Mouse (Mus musculus) kidney, embryonic 14.5 days (tissue): Measurements from ENCODE around the gene Iapp. TPM values are rescaled to one million over a fixed set of nuclear protein-coding genes. Genes with fewer than 3 reads are reported as not detected.
A peak's percentile ranks its signal among the peaks of the same experiment; 100 is the strongest.
"Not testable (repeated sequence)": the region's sequence is repeated elsewhere in the genome, so short reads cannot be mapped to it uniquely, and the experiment has no call there.

ENCODE experiments used
- ATAC-seq: fragments of 200-750 bp; cut with Nextera tagmentation; 2 replicates; pipeline ENCODE4 v1.8.0; 2017; ENCODE audit warnings: moderate number of reproducible peaks, mild to moderate bottlenecking, moderate TSS enrichment, moderate library complexity; ENCODE audit not compliant: low FRiP score, low TSS enrichment
- H3K27ac ChIP-seq: fragments of 300-500 bp; sonication (generic); 2 replicates; pipeline ENCODE4 v1.5.1; 2014; ENCODE audit warnings: low read depth, mild to moderate bottlenecking, low read length, moderate library complexity, mixed read lengths
- H3K27me3 ChIP-seq: fragments of 300-500 bp; sonication (generic); 2 replicates; pipeline ENCODE4 v1.6.1; 2014; ENCODE audit warnings: mild to moderate bottlenecking, low read length; ENCODE audit not compliant: control insufficient read depth, insufficient read depth
- H3K36me3 ChIP-seq: fragments of 300-500 bp; sonication (generic); 2 replicates; pipeline ENCODE4 v1.6.1; 2014; ENCODE audit warnings: low read length, mixed read lengths; ENCODE audit not compliant: control insufficient read depth, insufficient read depth
- H3K4me1 ChIP-seq: fragments of 300-500 bp; sonication (generic); 2 replicates; pipeline ENCODE4 v1.6.1; 2014; ENCODE audit warnings: low read length, mixed read lengths; ENCODE audit not compliant: control insufficient read depth, insufficient read depth
- H3K4me2 ChIP-seq: fragments of 300-500 bp; sonication (generic); replicated peaks from 2 replicates; pipeline ENCODE4 v1.6.1; 2014; ENCODE audit warnings: low read depth, mild to moderate bottlenecking, low read length
- H3K4me3 ChIP-seq: fragments of 300-500 bp; sonication (generic); 2 replicates; pipeline ENCODE4 v1.5.1; 2014; ENCODE audit warnings: mild to moderate bottlenecking, low read length
- H3K9ac ChIP-seq: fragments of 300-500 bp; sonication (generic); 2 replicates; pipeline ENCODE4 v1.6.1; 2014; ENCODE audit warnings: low read depth, mild to moderate bottlenecking, low read length, moderate library complexity
- H3K9me3 ChIP-seq: fragments of 300-500 bp; sonication (generic); 2 replicates; pipeline ENCODE4 v1.6.1; 2016; ENCODE audit warnings: low read length; ENCODE audit not compliant: control insufficient read depth
- WGBS: fragments of 180-500 bp; shearing (Covaris S2); extraction: QIAGEN DNeasy Blood & Tissue Kit; methylation state at CpG from one replicate; pipeline ENCODE4 v1.1.7; 2014; 5-methylcytosine and 5-hydroxymethylcytosine counted together
- polyA plus RNA-seq: library from polyadenylated mRNA; unstranded; fragments of >200 nt; fragmentation: Nextera tagmentation; extraction: Ambion mirVana; gene quantifications from 2 replicates; pipeline ENCODE4 v1.2.1, GENCODE M21; 2014

Iapp gene
- polyA plus RNA-seq, 1 experiment from 2014 or later, result not detected

GRCm38 (mm10) chr6:142329201-142329600, 31.0 kb downstream of the Iapp start:
- Histone ChIP-seq H3K27ac (no peak overlapping the region), H3K4me1 (no peaks in the 10 kb centered on the region), H3K4me2 (no peak overlapping the region), H3K9me3 (no peaks in the 10 kb centered on the region), H3K36me3 (no peaks in the 10 kb centered on the region), H3K9ac (no peak overlapping the region), H3K4me3 (no peak overlapping the region), H3K27me3 (no peaks in the 10 kb centered on the region)
- WGBS, result 83% methylated on average over 1 of the region's 1 CpGs
- no peak for ATAC-seq

- Histone ChIP-seq H3K4me1 (no peaks in the 10 kb centered on the region), H3K9ac (no peak overlapping the region), H3K36me3 (no peaks in the 10 kb centered on the region), H3K4me2 (no peak overlapping the region), H3K27ac (no peak overlapping the region), H3K9me3 (no peaks in the 10 kb centered on the region), H3K27me3 (no peaks in the 10 kb centered on the region), H3K4me3 (no peak overlapping the region)
- WGBS, result 86% methylated on average over 2 of the region's 2 CpGs
- no peak for ATAC-seq
Measured at GRCm38 (mm10) chr6:142338961-142339360, 40.7 kb downstream of the Iapp start.

DNA sequence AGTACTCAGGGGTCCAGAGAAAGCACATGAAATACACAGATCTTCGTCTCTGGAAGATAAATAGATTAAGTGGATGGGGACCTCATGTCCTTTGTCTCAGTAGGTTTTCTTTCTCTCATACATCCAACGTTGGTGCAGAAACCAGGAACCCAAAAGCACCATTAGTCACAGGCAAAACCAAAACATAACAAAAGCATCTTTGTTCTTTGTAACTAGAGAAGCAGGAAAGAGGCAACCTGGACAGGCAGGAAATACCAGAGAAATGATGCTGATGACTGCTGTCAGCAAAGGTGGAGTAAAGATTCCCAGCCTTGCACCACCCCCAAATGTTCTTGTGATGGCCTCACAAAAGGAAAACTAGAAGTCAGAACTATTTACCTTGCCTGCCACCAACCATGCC, 41.4 kb downstream of the Iapp start:
- H3K9me3 ChIP-seq, result no peaks in the 10 kb centered on the region
- 34% methylated on average over 2 of the region's 2 CpGs for WGBS
- no peaks in the 10 kb centered on the region for H3K36me3 ChIP-seq
- H3K27ac ChIP-seq, result no peak overlapping the region
- no peaks in the 10 kb centered on the region for H3K27me3 ChIP-seq
- H3K4me2 ChIP-seq, result no peak overlapping the region
- H3K4me1 ChIP-seq, result no peaks in the 10 kb centered on the region
- ATAC-seq, result no peak
- no peak overlapping the region for H3K4me3 ChIP-seq
- H3K9ac ChIP-seq, result no peak overlapping the region

- no peak overlapping the region for H3K4me3 ChIP-seq
- ATAC-seq, result no peak
- H3K27me3 ChIP-seq, result no peaks in the 10 kb centered on the region
- no peak overlapping the region for H3K4me2 ChIP-seq
- no peaks in the 10 kb centered on the region; the same call in 1 of the 2 replicates for H3K4me1 ChIP-seq
- no peak overlapping the region for H3K27ac ChIP-seq
- no peaks in the 10 kb centered on the region for H3K9me3 ChIP-seq
- H3K9ac ChIP-seq, result no peak overlapping the region
- 87% methylated on average over 2 of the region's 2 CpGs for WGBS
- no peaks in the 10 kb centered on the region for H3K36me3 ChIP-seq
Measured at GRCm38 (mm10) chr6:142343561-142343960, 45.3 kb downstream of the Iapp start.

- peak within 1 kb of the TSS; percentile 57 for H3K9ac ChIP-seq
- peaks cover 11% of the 10 kb centered on the region for H3K36me3 ChIP-seq
- H3K27ac ChIP-seq, result peak within 1 kb of the TSS; percentile 80; the same call in 1 of the 2 replicates
- peak; percentile 95 for ATAC-seq
- no peaks in the 10 kb centered on the region for H3K27me3 ChIP-seq
- H3K9me3 ChIP-seq, result no peaks in the 10 kb centered on the region
- H3K4me1 ChIP-seq, result no peaks in the 10 kb centered on the region; the same call in 1 of the 2 replicates
- under 1% methylated on average over 48 of the region's 48 CpGs for WGBS
- peak within 1 kb of the TSS; percentile 49 for H3K4me2 ChIP-seq
- peak within 1 kb of the TSS; percentile 75 for H3K4me3 ChIP-seq
Measured at GRCm38 (mm10) chr6:142345440-142346038, 47.3 kb downstream of the Iapp start, which contains the start of gene Pyroxd1. Pyroxd1 (plus strand) TSS chr6:142345654.

GRCm38 (mm10) chr6:142346181-142347110, 48.2 kb downstream of the Iapp start:
- no peak for ATAC-seq
- Histone ChIP-seq H3K9me3 (no peaks in the 10 kb centered on the region), H3K9ac (peak overlapping the region; percentile 57; the same call in 1 of the 2 replicates), H3K4me1 (no peaks in the 10 kb centered on the region; the same call in 1 of the 2 replicates), H3K4me3 (peak overlapping the region; percentile 75), H3K4me2 (peak overlapping the region; percentile 49), H3K27me3 (no peaks in the 10 kb centered on the region), H3K36me3 (peaks cover 17% of the 10 kb centered on the region), H3K27ac (no peak overlapping the region)
- 56% methylated on average over 12 of the region's 12 CpGs for WGBS

DNA sequence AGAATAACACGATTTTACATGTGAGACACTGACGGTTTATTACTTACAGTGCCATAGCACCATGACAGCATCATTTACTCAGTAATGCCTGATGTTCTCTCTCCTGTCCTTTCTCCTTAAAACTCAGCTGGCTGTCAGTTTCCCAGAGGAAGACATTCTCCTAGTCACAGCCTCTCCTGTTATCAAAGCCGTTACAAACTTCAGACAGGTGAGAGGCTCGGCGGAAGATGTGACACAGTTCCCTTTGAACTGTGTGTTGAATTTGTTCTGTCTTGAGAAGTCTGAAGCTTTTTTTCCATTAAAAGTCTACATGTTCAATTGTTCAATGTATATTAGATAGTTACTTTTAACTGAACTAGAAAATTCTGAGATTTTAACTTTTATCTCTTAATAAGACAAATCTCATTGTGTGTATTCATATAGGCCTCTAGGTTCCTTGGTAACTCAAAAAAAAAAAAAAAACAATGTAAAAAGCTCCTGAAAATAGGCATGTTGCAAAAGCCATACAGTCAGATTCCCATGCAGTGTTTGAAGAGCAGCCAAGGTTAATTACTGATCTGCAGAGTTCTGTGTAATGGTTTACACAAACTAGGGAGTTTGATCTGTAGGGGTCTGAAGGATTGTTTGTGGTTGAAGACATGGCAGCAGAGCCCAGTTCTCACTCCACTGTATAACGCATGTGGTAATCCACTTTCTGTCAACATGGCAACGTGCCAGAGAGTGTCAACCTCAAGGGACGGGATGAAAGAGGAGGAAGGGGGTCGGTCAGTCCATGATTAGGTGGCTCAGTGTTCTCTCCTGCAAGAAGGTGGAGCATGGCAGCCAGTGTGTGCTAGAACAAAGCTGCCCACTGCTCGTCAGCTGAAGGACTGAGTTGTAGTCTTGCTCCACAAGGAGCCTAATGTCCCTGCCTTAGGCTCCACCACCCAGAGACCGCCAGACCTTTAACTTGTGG, 49.5 kb downstream of the Iapp start:
- no peaks in the 10 kb centered on the region; the same call in 1 of the 2 replicates for H3K4me1 ChIP-seq
- H3K27me3 ChIP-seq, result no peaks in the 10 kb centered on the region
- H3K4me3 ChIP-seq, result no peak overlapping the region
- no peak for ATAC-seq
- no peak overlapping the region for H3K4me2 ChIP-seq
- H3K36me3 ChIP-seq, result peaks cover 24% of the 10 kb centered on the region
- H3K9me3 ChIP-seq, result no peaks in the 10 kb centered on the region
- WGBS, result 84% methylated on average over 11 of the region's 11 CpGs
- no peak overlapping the region for H3K9ac ChIP-seq
- H3K27ac ChIP-seq, result no peak overlapping the region

- H3K9me3 ChIP-seq, H3K27ac ChIP-seq, H3K4me1 ChIP-seq, ATAC-seq, H3K4me2 ChIP-seq, H3K27me3 ChIP-seq, H3K4me3 ChIP-seq, H3K9ac ChIP-seq: not testable (repeated sequence)
- WGBS, result 90% methylated on average over 3 of the region's 3 CpGs
- H3K36me3 ChIP-seq, result peaks cover 52% of the 10 kb centered on the region
Measured at GRCm38 (mm10) chr6:142352099-142352498, 53.9 kb downstream of the Iapp start.
